Mouse (Mus musculus): ENCODE measurements around the gene Olfr1228.

The Olfr1228 gene

GRCm38 (mm10) chr2:89253962-89254361 lies at the start of gene Olfr1228:
Olfr1228 (minus strand) TSS chr2:89254062.
- no peak for DNase-seq

DNA sequence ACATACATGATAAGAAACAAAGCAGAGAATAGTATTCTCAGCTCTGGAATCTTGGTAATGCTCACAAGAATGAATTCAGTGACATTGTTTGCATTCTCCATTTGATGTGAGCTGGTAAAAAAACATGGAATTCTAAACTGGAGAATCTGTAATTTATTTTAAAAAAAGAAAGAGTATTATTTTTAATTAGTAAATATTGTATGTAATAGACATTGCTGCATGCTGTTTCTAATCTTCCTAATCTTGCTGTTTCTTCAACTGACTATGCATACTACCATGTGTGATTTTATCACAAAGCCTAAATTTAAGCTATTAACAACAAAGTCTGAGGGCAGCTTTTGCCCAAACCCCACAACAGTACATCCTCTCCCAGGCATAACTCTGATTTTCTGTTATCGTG lies 43.3 kb upstream of the Olfr1228 start, which contains the start of gene Olfr1230:
Olfr1230 (minus strand) TSS at position 101 of the 400 bp plus-strand sequence.
- no peak for DNase-seq

- DNase-seq = no peak
Measured at GRCm38 (mm10) chr2:89287914-89288313, 34.1 kb upstream of the Olfr1228 start, which contains the start of gene Olfr1229. Olfr1229 (minus strand) TSS chr2:89288014.

GRCm38 (mm10) chr2:89199948-89200347 lies 53.9 kb downstream of the Olfr1228 start, which contains the start of gene Olfr1226:
Olfr1226 (minus strand) TSS chr2:89200048.
- no peak for DNase-seq
